Comparison of ENCODE assay signal across 8 mouse cellular contexts in the genomic region with DNA sequence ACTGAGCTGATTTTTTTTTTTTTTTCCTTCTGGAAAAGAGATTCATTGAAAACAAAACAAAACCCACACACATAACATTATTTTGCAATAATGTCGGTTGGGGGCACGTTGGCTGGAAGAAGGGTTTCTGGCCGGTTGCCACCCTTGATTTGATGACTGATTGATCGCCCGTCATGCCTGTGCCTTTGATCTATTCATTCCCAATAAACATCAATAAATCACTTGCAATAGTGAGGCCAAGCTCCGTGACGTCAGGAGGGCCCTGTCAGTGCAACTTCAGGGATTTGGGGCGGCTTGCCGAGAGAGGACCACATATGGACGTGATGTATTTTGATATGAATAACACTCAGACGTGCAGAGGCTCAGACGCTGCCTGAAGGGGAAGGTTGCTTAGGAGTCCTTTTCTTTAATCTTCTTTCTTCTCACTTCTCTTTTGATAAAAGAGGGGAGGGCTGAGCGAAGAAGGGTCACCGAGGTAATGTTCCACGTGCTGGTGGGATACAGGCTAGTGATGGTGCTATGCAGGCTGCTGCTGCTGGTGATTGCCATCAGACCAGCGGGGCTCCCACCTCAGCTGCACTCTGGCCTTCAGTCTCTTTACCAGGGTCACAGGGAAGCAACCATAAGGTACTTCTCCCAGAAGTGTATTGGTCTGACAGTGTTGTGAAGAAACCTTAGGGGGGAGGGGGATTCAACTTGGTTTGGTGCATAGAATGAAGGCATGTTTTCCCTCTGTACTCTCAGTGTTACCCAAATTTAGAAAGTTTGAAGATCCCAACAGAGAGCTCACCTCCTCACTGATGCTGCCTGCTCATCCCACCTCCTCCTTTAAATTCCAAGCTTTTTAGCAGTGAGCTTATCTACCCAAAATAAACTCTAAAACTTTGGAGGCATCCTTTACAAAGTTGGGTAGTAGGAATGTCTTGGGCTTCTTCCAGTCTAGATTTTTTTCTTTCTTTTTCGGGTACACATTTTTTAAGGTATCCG. TPM values are rescaled to one million over a fixed set of nuclear protein-coding genes. Genes with fewer than 3 reads are reported as not detected.
DNase-seq lines count a peak whose midpoint lies in the region; ATAC-seq and TF ChIP-seq lines count a peak whose summit lies in the region.

No protein-coding gene starts in this region.

- peak overlapping the region; percentile 56 for H3ac ChIP-seq in myocyte (ENCODE audit: control insufficient read depth, insufficient read length)

- ATAC-seq in intestine, embryonic 15.5 days = no peak
- no peak for ATAC-seq in megakaryocyte, adult 5-6 weeks (ENCODE audit: poor library complexity, severe bottlenecking)

- no peak for TF ChIP-seq POLR2A in kidney, adult 2 months (IDR thresholded peaks at IDR 0.05; ENCODE audit: low read depth, low read length)
- no peak for TF ChIP-seq POLR2A in myocyte (IDR thresholded peaks at IDR 0.05; ENCODE audit: insufficient read length, low read depth)

- no peak for TF ChIP-seq CTCF in kidney, adult 2 months (conservative IDR thresholded peaks at IDR 0.05; ENCODE audit: insufficient read depth, insufficient read length, low read depth, low read length)

- DNase-seq in kidney, adult 2 months = no peak
- DNase-seq in kidney, adult 18-20 months = no peak
- peak; percentile 52 for DNase-seq in embryonic facial prominence, embryonic 10.5 days (ENCODE audit: low spot score)
- DNase-seq in yolk sac, embryonic 10.5 days (ENCODE audit: low spot score) = no peak
- DNase-seq in adrenal gland, adult 8-10 months = no peak

- peak overlapping the region; percentile 85; the same call in 1 of the 2 replicates for H3K4me3 ChIP-seq in kidney, adult 2 months (ENCODE audit: insufficient read depth, low read depth, low read length)
- H3K4me3 ChIP-seq in embryonic facial prominence, embryonic 10.5 days = peak overlapping the region; percentile 85
- peak overlapping the region; percentile 80 for H3K4me3 ChIP-seq in intestine, embryonic 15.5 days (replicated peaks)
- peak overlapping the region; percentile 77 for H3K4me3 ChIP-seq in myocyte

- 23% methylated on average over 18 of the region's 18 CpGs for WGBS in kidney, adult 2 months
- WGBS in embryonic facial prominence, embryonic 10.5 days = 10% methylated on average over 18 of the region's 18 CpGs
- 17% methylated on average over 18 of the region's 18 CpGs for WGBS in intestine, embryonic 15.5 days

- H3K27ac ChIP-seq in kidney, adult 2 months (ENCODE audit: insufficient read depth, low read depth, low read length) = no peak overlapping the region
- H3K27ac ChIP-seq in embryonic facial prominence, embryonic 10.5 days (replicated peaks) = no peak overlapping the region
- H3K27ac ChIP-seq in intestine, embryonic 15.5 days = no peak overlapping the region

- H3K9ac ChIP-seq in intestine, embryonic 15.5 days = no peak overlapping the region

- H3K79me2 ChIP-seq in myocyte (ENCODE audit: control insufficient read depth, insufficient read depth) = peaks cover 66% of the 10 kb centered on the region

- no peaks in the 10 kb centered on the region for H3K9me3 ChIP-seq in embryonic facial prominence, embryonic 10.5 days
- H3K9me3 ChIP-seq in intestine, embryonic 15.5 days = no peaks in the 10 kb centered on the region

- H3K4me2 ChIP-seq in intestine, embryonic 15.5 days (replicated peaks) = peak overlapping the region; percentile 94
- peak overlapping the region; percentile 75 for H3K4me2 ChIP-seq in myocyte (ENCODE audit: low read depth)

- H3K36me3 ChIP-seq in kidney, adult 2 months (ENCODE audit: control insufficient read depth, insufficient read depth, low read length) = no peaks in the 10 kb centered on the region
- no peaks in the 10 kb centered on the region for H3K36me3 ChIP-seq in embryonic facial prominence, embryonic 10.5 days (replicated peaks)
- H3K36me3 ChIP-seq in intestine, embryonic 15.5 days = no peaks in the 10 kb centered on the region
- H3K36me3 ChIP-seq in myocyte (ENCODE audit: control insufficient read depth, insufficient read depth) = peaks cover 4% of the 10 kb centered on the region

- no peaks in the 10 kb centered on the region for H3K27me3 ChIP-seq in kidney, adult 2 months (replicated peaks; ENCODE audit: control insufficient read depth, insufficient read depth, low read length)
- peaks cover 77% of the 10 kb centered on the region for H3K27me3 ChIP-seq in embryonic facial prominence, embryonic 10.5 days (replicated peaks; ENCODE audit: low read depth, poor library complexity, severe bottlenecking)
- H3K27me3 ChIP-seq in intestine, embryonic 15.5 days (replicated peaks) = peaks cover 15% of the 10 kb centered on the region
- no peaks in the 10 kb centered on the region for H3K27me3 ChIP-seq in myocyte (ENCODE audit: control insufficient read depth, insufficient read depth, insufficient read length)

- no peaks in the 10 kb centered on the region for H3K4me1 ChIP-seq in kidney, adult 2 months (ENCODE audit: control insufficient read depth, insufficient read depth, low read length)
- peaks cover 45% of the 10 kb centered on the region for H3K4me1 ChIP-seq in embryonic facial prominence, embryonic 10.5 days
- peaks cover 22% of the 10 kb centered on the region; the same call in 1 of the 2 replicates for H3K4me1 ChIP-seq in intestine, embryonic 15.5 days (replicated peaks)

TF ChIP-seq in myocyte, 11 proteins besides CTCF, POLR2A, EP300 and RAD21:
- no peak for TF ChIP-seq E2F4 (IDR thresholded peaks at IDR 0.05; ENCODE audit: insufficient read depth)
- no peak for TF ChIP-seq TCF3 (IDR thresholded peaks at IDR 0.05; ENCODE audit: insufficient read length, low read depth)
- TF ChIP-seq SRF (IDR thresholded peaks at IDR 0.05; ENCODE audit: control insufficient read depth, insufficient read length, low read depth) = no peak
- no peak for TF ChIP-seq MYOG (IDR thresholded peaks at IDR 0.05; ENCODE audit: control insufficient read depth in 1 of 3, insufficient read depth in 1 of 3, insufficient read length in 2 of 3, low read depth in 2 of 3)

RNA-seq across cellular contexts. Expression of a gene that starts 1.4 kb away (rescaled TPM):
- 1.5 and 2.0 TPM in 2 replicates for polyA plus RNA-seq in kidney, adult 2 months (2012; rRNA removed)
- 4.0 and 5.0 TPM in 2 replicates for polyA plus RNA-seq in embryonic facial prominence, embryonic 10.5 days (2016; fragmentation: Nextera tagmentation; extraction: Ambion mirVana)
- 10.2 and 11.2 TPM in 2 replicates for polyA plus RNA-seq in intestine, embryonic 15.5 days (2015; fragmentation: Nextera tagmentation; extraction: Ambion mirVana)
- 6.5 TPM for polyA plus RNA-seq in myocyte (2012; fragmentation: generic; extraction: Trizol)
- 0.21 and 0.33 TPM in 2 replicates for total RNA-seq in megakaryocyte, adult 5-6 weeks (2015)
- 0.07 and 0.41 TPM in 2 replicates for total RNA-seq in megakaryocyte, adult 5-6 weeks (2017)
- total RNA-seq in adrenal gland, adult 8-10 months (2022) = 1 to 10 TPM; 4.4 to 7.5 (median 5.4) TPM
